Mouse (Mus musculus): ENCODE measurements at regions not wholly inside any gene's neighbourhood (a gene's known extent, or its start where the extent isn't known, plus 50 kb on each side); places are given as distances from the start of the nearest gene placed in this dataset.

DNA sequence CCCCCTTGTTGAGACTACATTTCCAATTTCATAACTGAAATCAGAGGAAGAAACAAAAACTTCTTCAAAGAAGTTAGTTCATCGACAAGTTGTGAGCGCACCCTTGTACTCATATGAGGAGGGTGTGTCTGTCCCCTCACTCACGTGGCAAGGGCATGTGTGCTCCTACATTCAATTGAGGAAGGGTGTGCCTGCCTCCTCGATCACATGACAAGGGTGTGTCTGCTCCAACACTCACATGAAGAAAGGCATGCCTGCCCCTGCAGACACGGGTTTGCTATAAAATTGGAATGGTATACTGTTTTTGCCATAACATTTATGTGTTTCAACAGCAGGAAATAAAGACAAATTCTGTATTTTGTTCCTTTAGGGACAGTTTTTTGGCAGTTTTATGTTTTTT, 290.6 kb upstream of the Spred2 start:
- TF ChIP-seq CTCF (IDR thresholded peaks at IDR 0.05) = no peak
- no peak for TF ChIP-seq EP300 (IDR thresholded peaks at IDR 0.05)
- Histone ChIP-seq H3K9me3 (ENCODE audit: low read length) (no peaks in the 10 kb centered on the region), H3K9ac (replicated peaks; ENCODE audit: low read depth) (no peak overlapping the region), H3K4me1 (ENCODE audit: insufficient read depth, low read depth, low read length) (no peaks in the 10 kb centered on the region), H3K36me3 (ENCODE audit: insufficient read depth, low read length) (no peaks in the 10 kb centered on the region), H3K27me3 (replicated peaks; ENCODE audit: insufficient read depth, low read length) (no peaks in the 10 kb centered on the region), H3K4me3 (ENCODE audit: low read depth, low read length) (no peak overlapping the region), H3K4me2 (replicated peaks; ENCODE audit: low read depth, low read length) (no peak overlapping the region), H3K27ac (ENCODE audit: low read length) (no peak overlapping the region)
- WGBS = 68% methylated on average over 5 of the region's 5 CpGs
- no peak for DNase-seq (ENCODE audit: low spot score)
- ATAC-seq = no peak

- no peaks in the 10 kb centered on the region for H3K4me1 ChIP-seq (ENCODE audit: insufficient read depth, low read depth, low read length)
- H3K4me3 ChIP-seq (ENCODE audit: low read depth, low read length) = no peak overlapping the region
- no peak overlapping the region for H3K27ac ChIP-seq (ENCODE audit: low read length)
- ATAC-seq = no peak
- H3K9ac ChIP-seq (replicated peaks; ENCODE audit: low read depth) = no peak overlapping the region
- 68% methylated on average over 8 of the region's 8 CpGs for WGBS
- TF ChIP-seq EP300 (IDR thresholded peaks at IDR 0.05) = no peak
- TF ChIP-seq CTCF (IDR thresholded peaks at IDR 0.05) = no peak
- no peaks in the 10 kb centered on the region for H3K27me3 ChIP-seq (replicated peaks; ENCODE audit: insufficient read depth, low read length)
- H3K4me2 ChIP-seq (replicated peaks; ENCODE audit: low read depth, low read length) = no peak overlapping the region
- no peaks in the 10 kb centered on the region for H3K9me3 ChIP-seq (ENCODE audit: low read length)
- DNase-seq (ENCODE audit: low spot score) = no peak
- no peaks in the 10 kb centered on the region for H3K36me3 ChIP-seq (ENCODE audit: insufficient read depth, low read length)
Observed at GRCm38 (mm10) chr11:19641153-19641552, 283.0 kb upstream of the Spred2 start.

DNA sequence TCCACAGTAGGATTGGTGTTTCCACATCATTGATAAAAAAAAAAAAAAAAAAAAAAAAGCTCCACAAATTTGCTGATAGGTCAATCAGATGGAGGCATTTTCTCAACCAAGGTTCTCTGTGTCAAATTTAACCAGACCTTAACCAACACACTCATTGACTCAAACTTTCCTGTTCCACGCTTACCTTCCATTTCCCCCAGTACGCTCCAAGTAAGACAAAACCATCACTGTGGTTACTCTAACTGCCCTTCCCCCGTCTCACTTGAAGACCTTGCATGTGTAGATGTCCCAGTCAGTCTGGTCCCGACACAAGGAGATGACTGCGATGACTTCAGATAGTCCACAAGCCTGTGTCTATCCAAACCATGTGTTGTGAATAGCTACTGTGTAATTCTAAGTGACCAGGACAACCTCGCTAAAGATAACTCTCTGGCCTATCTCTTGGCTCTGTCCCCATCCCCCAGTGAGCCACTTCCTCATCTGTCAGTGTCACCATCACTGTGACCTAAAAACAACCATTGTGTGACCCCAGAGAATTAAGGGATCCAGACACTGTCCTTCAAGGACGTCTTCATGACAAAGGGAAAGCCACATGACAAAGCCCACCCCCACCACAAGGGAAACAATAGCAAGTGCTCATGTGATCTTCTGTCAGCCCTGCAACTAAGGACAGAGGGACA, 279.9 kb upstream of the Spred2 start:
- no peak overlapping the region for H3K4me2 ChIP-seq (replicated peaks; ENCODE audit: low read depth, low read length)
- no peaks in the 10 kb centered on the region for H3K4me1 ChIP-seq (ENCODE audit: insufficient read depth, low read depth, low read length)
- H3K9ac ChIP-seq (replicated peaks; ENCODE audit: low read depth) = no peak overlapping the region
- no peaks in the 10 kb centered on the region for H3K36me3 ChIP-seq (ENCODE audit: insufficient read depth, low read length)
- H3K27me3 ChIP-seq (replicated peaks; ENCODE audit: insufficient read depth, low read length) = no peaks in the 10 kb centered on the region
- DNase-seq (ENCODE audit: low spot score) = peak; percentile 11
- 59% methylated on average over 7 of the region's 7 CpGs for WGBS
- H3K27ac ChIP-seq (ENCODE audit: low read length) = no peak overlapping the region
- no peak for ATAC-seq
- TF ChIP-seq EP300 (IDR thresholded peaks at IDR 0.05) (no peak), CTCF (IDR thresholded peaks at IDR 0.05) (no peak)
- H3K4me3 ChIP-seq (ENCODE audit: low read depth, low read length) = no peak overlapping the region
- H3K9me3 ChIP-seq (ENCODE audit: low read length) = no peaks in the 10 kb centered on the region

DNA sequence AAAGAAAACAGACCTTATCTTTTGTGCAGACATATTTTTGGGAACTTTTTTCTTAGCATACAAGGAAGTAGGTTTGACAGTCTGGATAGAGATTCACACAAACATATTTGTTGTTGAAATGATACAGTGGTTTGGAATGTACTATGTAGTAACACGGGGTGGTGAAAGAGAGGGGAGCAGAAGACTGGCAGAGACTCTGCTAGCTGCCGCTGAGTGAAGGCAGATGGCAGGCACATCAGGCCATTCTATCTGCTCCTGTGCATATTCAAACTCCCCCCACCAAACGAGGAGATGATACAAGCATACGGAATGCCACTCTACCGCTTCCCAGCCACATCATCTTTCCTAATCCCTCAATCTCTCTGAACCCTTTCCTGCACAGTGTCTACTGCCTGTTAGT, 279.1 kb upstream of the Spred2 start:
- 44% methylated on average over 5 of the region's 5 CpGs for WGBS
- Histone ChIP-seq H3K9ac (replicated peaks; ENCODE audit: low read depth) (no peak overlapping the region), H3K4me1 (ENCODE audit: insufficient read depth, low read depth, low read length) (no peaks in the 10 kb centered on the region), H3K27ac (ENCODE audit: low read length) (no peak overlapping the region), H3K27me3 (replicated peaks; ENCODE audit: insufficient read depth, low read length) (no peaks in the 10 kb centered on the region), H3K9me3 (ENCODE audit: low read length) (no peaks in the 10 kb centered on the region), H3K4me3 (ENCODE audit: low read depth, low read length) (no peak overlapping the region), H3K36me3 (ENCODE audit: insufficient read depth, low read length) (no peaks in the 10 kb centered on the region), H3K4me2 (replicated peaks; ENCODE audit: low read depth, low read length) (no peak overlapping the region)
- TF ChIP-seq EP300 (IDR thresholded peaks at IDR 0.05) (peak; percentile 64), CTCF (IDR thresholded peaks at IDR 0.05) (no peak)
- ATAC-seq (peak; percentile 93), DNase-seq (ENCODE audit: low spot score) (peak; percentile 88)

- Histone ChIP-seq H3K9ac (replicated peaks; ENCODE audit: low read depth) (no peak overlapping the region), H3K36me3 (ENCODE audit: insufficient read depth, low read length) (no peaks in the 10 kb centered on the region), H3K9me3 (ENCODE audit: low read length) (no peaks in the 10 kb centered on the region), H3K27me3 (replicated peaks; ENCODE audit: insufficient read depth, low read length) (no peaks in the 10 kb centered on the region), H3K4me2 (replicated peaks; ENCODE audit: low read depth, low read length) (no peak overlapping the region), H3K4me3 (ENCODE audit: low read depth, low read length) (no peak overlapping the region), H3K4me1 (ENCODE audit: insufficient read depth, low read depth, low read length) (no peaks in the 10 kb centered on the region), H3K27ac (ENCODE audit: low read length) (no peak overlapping the region)
- DNase-seq (ENCODE audit: low spot score) = no peak
- 57% methylated on average over 6 of the region's 6 CpGs for WGBS
- no peak for TF ChIP-seq EP300 (IDR thresholded peaks at IDR 0.05)
- TF ChIP-seq CTCF (IDR thresholded peaks at IDR 0.05) = no peak
- no peak for ATAC-seq
Observed at GRCm38 (mm10) chr11:19651522-19651921, 272.7 kb upstream of the Spred2 start.

DNA sequence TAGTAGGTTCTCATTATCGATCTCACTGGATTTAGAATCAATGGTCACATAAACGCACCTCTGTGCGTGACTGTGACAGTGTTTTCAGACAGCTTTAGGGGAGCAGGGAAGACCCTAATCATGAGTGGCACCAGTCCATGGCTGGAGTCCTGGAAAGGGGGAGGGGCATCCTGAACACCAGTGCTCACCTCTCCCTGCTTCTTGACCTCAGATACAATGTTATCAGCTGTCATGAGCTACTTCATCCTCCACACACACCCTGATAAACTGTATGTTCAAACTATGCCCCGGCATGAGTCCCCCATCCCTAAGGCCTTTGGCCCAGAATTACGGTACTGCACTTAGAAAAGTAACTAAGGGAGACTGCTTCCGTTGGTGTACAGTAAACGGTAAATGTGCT, 272.2 kb upstream of the Spred2 start:
- H3K27me3 ChIP-seq (replicated peaks; ENCODE audit: insufficient read depth, low read length) = no peaks in the 10 kb centered on the region
- H3K4me2 ChIP-seq (replicated peaks; ENCODE audit: low read depth, low read length) = no peak overlapping the region
- no peaks in the 10 kb centered on the region for H3K4me1 ChIP-seq (ENCODE audit: insufficient read depth, low read depth, low read length)
- 63% methylated on average over 7 of the region's 7 CpGs for WGBS
- ATAC-seq (no peak), DNase-seq (ENCODE audit: low spot score) (no peak)
- H3K4me3 ChIP-seq (ENCODE audit: low read depth, low read length) = no peak overlapping the region
- TF ChIP-seq CTCF (IDR thresholded peaks at IDR 0.05) (no peak), EP300 (IDR thresholded peaks at IDR 0.05) (no peak)
- H3K27ac ChIP-seq (ENCODE audit: low read length) = no peak overlapping the region
- H3K9ac ChIP-seq (replicated peaks; ENCODE audit: low read depth) = no peak overlapping the region
- no peaks in the 10 kb centered on the region for H3K36me3 ChIP-seq (ENCODE audit: insufficient read depth, low read length)
- H3K9me3 ChIP-seq (ENCODE audit: low read length) = no peaks in the 10 kb centered on the region

DNA sequence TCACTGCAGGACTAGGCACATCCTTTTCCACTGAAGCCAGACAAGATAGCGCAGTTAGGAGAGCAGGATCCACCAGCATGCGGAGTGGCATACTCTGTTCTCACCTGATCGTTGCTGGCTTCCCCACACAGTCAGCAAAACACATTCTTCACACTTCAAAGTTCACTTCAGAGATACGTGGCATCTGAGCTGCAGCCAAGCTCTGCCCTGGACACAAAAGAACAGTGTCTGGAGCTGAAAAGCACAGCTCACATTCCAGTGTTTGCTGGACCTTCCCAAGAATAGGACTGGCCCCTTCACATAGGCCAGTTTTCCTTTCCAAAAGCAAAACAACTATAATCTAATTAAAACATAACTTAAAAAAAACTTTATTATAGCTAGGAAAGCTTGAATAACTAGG, 264.7 kb upstream of the Spred2 start:
- ATAC-seq (no peak), DNase-seq (ENCODE audit: low spot score) (no peak)
- H3K27ac ChIP-seq (ENCODE audit: low read length) = no peak overlapping the region
- no peaks in the 10 kb centered on the region for H3K36me3 ChIP-seq (ENCODE audit: insufficient read depth, low read length)
- no peak overlapping the region for H3K4me2 ChIP-seq (replicated peaks; ENCODE audit: low read depth, low read length)
- H3K4me3 ChIP-seq (ENCODE audit: low read depth, low read length) = no peak overlapping the region
- 56% methylated on average over 4 of the region's 4 CpGs for WGBS
- no peaks in the 10 kb centered on the region for H3K4me1 ChIP-seq (ENCODE audit: insufficient read depth, low read depth, low read length)
- no peak for TF ChIP-seq CTCF (IDR thresholded peaks at IDR 0.05)
- TF ChIP-seq EP300 (IDR thresholded peaks at IDR 0.05) = no peak
- no peak overlapping the region for H3K9ac ChIP-seq (replicated peaks; ENCODE audit: low read depth)
- H3K9me3 ChIP-seq (ENCODE audit: low read length) = no peaks in the 10 kb centered on the region
- H3K27me3 ChIP-seq (replicated peaks; ENCODE audit: insufficient read depth, low read length) = no peaks in the 10 kb centered on the region
